Mouse (Mus musculus) brain, adult 10 weeks (tissue): Measurements from ENCODE around the gene Lman1l. TPM values are rescaled to one million over a fixed set of nuclear protein-coding genes. Genes with fewer than 3 reads are reported as not detected.

ENCODE experiments used
- polyA plus RNA-seq: library from polyadenylated mRNA; stranded (reverse); fragments of 350-450 nt; fragmentation: Illumina TruSeq; extraction: RNeasy Lipid Tissue Mini Kit (QIAGEN cat#74804); gene quantifications from one replicate; pipeline ENCODE4 v1.2.3, GENCODE M21; 2015; ENCODE audit warnings: low read depth, low replicate concordance

Gene Lman1l
- not detected for polyA plus RNA-seq

GRCm38 (mm10) chr9:57620674-57621073 is at the start of gene Lman1l:
Gene Lman1l, minus strand, starts transcription at chr9:57620774.

GRCm38 (mm10) chr9:57653283-57653682 is 32.7 kb upstream of the Lman1l start, which contains the start of gene Csk:
Gene Csk, minus strand, starts transcription at chr9:57653631.

GRCm38 (mm10) chr9:57606139-57606851 is 14.3 kb downstream of the Lman1l start, which contains the start of gene Cplx3:
Gene Cplx3, minus strand, starts transcription at chr9:57606281.

GRCm38 (mm10) chr9:57589224-57590126 is 31.1 kb downstream of the Lman1l start, which contains the start of gene Ulk3:
Gene Ulk3, plus strand, starts transcription at chr9:57589452.

GRCm38 (mm10) chr9:57560861-57561710 is 59.5 kb downstream of the Lman1l start, which contains the start of gene Scamp2:
Gene Scamp2, plus strand, starts transcription at chr9:57560943.

Other genes starting within 250 kb of the Lman1l start
- 22.0 TPM for gene Ppcdc, start 180.7 kb downstream of the Lman1l start, polyA plus RNA-seq
- gene Scamp5, start 152.7 kb downstream of the Lman1l start, polyA plus RNA-seq: 344 TPM
- gene Rpp25, start 116.7 kb downstream of the Lman1l start, polyA plus RNA-seq: 25.4 TPM
- gene Cox5a, start 99.5 kb downstream of the Lman1l start, polyA plus RNA-seq: 638 TPM
- gene Fam219b, start 83.2 kb downstream of the Lman1l start, polyA plus RNA-seq: 13.1 TPM
- 71.0 TPM for gene Mpi, start 68.0 kb downstream of the Lman1l start, polyA plus RNA-seq
- 22.4 TPM for gene Scamp2, start 59.8 kb downstream of the Lman1l start, polyA plus RNA-seq
- 26.8 TPM for gene Ulk3, start 31.3 kb downstream of the Lman1l start, polyA plus RNA-seq
- gene Cplx3, start 14.5 kb downstream of the Lman1l start, polyA plus RNA-seq: 20.5 TPM
- 32.9 TPM for gene Csk, start 32.9 kb upstream of the Lman1l start, polyA plus RNA-seq
- not detected for gene Cyp1a2, start 62.9 kb upstream of the Lman1l start, polyA plus RNA-seq
- gene Cyp1a1, start 67.2 kb upstream of the Lman1l start, polyA plus RNA-seq: not detected
- 11.9 TPM for gene Edc3, start 87.8 kb upstream of the Lman1l start, polyA plus RNA-seq
- gene Clk3, start 145.1 kb upstream of the Lman1l start, polyA plus RNA-seq: 85.0 TPM
- 5.7 TPM for gene Arid3b, start 216.0 kb upstream of the Lman1l start, polyA plus RNA-seq